Mouse (Mus musculus) cerebellum, adult 18-20 months (tissue): Measurements from ENCODE around the gene Adat3.
"Not testable (repeated sequence)": the region's sequence is repeated elsewhere in the genome, so short reads cannot be mapped to it uniquely, and the experiment has no call there.

Source experiments
- DNase-seq, 2 experiments: peaks; one replicate each; pipeline ENCODE4 v3.0.0; 2021

Adat3 gene

GRCm38 (mm10) chr10:80578911-80579310 lies 23.8 kb upstream of the Adat3 start:
- DNase-seq, result peak; percentile 70 to 74

DNA sequence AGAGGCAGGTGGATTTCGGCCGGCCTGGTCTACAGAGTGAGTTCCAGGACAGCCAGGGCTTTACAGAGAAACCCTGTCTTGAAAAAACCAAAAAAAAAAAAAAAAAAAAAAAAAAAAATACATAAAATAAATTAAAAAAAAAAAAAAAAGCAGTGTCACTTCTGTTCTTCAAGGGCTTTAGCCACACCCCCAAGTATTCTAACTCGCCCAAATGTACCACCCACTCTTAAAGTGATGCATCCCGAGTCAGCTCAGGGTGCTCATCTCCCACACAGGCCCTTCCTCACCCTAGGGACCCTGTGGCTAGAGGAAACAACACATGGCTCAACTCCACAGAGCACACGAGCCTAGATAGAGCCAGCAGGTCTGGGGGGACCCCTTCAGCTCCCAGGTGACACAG lies 19.6 kb upstream of the Adat3 start:
- no peak for DNase-seq

DNA sequence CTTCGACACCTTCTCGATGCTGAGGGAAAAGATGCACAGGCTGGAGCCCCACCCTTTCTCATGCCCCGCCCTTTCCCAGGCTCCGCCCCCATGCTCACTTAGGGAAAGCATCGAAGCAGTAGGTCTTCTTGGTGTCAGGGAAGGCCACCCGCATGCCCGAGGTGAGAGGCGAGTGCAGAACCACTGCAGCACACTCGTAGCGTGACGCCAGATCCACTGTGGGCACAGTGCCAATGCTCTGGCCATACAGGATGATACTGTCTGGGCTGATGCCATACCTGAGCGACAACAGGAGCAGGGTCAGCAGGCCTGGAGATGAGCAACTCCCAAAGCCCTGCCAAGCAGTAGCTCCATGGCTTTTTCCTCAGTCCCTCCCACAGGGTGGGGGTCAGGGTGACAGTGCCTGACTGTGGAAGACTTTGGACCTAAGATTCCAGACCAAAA lies 18.6 kb upstream of the Adat3 start:
- peak; percentile 58 to 63 for DNase-seq

DNA sequence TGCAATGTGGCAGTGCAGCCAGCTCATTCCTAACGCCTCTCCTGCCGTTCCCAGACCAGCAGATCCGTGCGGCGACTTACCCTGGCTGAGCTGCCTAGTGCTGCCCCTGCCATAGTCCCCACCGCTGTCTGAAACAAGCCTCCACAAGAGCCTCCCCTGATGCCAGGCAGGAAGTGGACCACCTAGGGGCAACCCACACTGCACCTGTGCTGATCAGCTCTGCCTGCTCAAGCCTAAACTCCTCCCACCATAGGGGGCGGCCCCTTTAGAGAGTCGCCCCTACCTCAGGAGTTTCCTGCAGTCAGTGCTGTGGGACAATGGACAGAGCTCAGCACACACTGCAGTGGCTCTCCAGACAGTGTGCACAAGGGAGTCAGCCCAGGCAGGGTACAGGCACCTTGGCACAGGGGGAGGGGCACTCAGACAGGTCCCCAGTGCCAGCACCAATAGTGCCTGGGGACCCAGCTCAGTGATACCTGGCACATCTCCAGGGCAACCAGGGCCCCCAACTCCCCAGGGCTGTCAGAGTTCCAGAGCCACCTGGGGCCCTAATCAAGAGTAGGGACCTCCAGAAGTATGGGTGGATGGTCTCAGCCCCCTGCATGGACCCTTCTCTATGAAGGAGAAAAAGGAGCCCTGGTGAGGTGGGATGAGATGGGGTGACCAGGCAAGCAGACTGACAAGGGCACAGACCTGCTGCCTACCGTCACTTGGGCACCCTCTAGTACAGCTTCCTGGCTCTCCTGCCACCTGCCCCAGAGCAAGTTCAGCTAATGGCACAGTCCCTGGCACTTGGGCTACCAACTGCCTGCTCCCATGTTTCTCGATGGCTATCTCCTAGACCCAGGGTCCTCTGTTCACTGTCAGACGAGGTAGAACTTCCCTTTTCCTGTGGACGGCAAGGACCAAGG lies 17.8 kb upstream of the Adat3 start:
- DNase-seq, result peak in 1 of 2 experiments; percentile 21

DNA sequence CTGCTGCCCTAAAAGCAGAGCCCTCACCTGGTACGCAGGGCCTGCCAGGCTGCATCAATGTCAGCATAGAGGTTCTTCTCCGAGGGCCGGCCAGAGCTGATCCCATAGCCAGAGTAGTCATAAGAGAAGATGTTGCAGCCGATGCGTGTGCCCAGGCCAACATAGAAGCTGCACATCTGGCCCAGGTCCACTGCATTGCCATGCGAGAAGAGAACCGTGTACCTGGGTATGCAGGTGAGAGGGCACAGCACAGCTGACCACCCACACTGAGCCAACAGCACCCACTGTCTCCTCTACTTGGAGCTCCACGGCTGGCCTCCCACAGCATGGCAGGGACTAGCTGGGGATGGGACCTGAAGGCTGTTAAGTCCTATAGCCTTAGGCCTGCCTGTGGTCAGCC lies 17.1 kb upstream of the Adat3 start:
- no peak for DNase-seq

DNA sequence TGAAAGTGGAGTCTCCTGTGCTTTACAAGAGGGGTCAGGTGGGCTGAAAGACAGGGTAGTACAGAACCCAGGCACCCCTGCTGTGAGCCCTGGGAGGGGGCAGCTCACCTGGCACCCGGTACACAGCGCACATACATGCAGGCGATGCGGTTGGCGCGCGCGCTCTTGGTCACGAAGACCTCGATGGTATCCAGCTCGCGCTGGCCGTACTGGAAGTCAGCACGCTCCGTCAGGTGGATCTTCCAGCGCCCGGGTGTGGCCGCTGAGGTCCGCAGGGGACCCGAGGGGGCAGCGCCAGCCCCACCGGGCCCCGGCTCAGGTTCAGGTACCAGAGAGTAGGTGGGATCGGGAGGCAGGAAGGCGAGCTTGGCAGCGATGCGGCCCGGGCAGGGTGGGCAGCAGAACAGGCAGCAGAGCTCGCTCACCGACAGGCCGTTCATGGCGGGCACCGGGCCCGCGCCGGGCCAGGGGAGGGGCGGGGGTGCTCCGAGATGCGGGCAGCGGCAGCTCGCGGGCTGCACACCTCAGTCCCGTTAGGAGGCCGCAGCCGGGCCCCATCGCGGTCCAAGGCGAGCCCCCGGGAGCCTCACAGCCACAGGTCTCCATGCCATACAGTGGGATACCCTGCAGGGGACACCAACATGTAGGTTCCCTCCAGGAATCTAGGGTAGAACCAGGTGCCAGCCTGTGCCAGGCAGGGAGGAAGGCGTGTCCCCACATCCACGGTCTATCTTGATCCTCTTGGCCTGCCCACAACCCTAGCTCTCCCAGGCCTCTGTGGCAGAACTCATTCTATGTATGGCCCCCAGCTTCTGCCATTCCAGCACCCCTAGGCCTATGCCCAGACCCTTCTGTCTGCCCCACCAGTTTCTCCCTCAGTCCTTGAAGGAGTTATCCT lies 16.0 kb upstream of the Adat3 start:
- peak in 1 of 2 experiments; percentile 38 for DNase-seq

GRCm38 (mm10) chr10:80587305-80587657 lies 15.4 kb upstream of the Adat3 start:
- DNase-seq, result no peak

GRCm38 (mm10) chr10:80589127-80589878 lies 13.4 kb upstream of the Adat3 start:
- DNase-seq, result no peak

DNA sequence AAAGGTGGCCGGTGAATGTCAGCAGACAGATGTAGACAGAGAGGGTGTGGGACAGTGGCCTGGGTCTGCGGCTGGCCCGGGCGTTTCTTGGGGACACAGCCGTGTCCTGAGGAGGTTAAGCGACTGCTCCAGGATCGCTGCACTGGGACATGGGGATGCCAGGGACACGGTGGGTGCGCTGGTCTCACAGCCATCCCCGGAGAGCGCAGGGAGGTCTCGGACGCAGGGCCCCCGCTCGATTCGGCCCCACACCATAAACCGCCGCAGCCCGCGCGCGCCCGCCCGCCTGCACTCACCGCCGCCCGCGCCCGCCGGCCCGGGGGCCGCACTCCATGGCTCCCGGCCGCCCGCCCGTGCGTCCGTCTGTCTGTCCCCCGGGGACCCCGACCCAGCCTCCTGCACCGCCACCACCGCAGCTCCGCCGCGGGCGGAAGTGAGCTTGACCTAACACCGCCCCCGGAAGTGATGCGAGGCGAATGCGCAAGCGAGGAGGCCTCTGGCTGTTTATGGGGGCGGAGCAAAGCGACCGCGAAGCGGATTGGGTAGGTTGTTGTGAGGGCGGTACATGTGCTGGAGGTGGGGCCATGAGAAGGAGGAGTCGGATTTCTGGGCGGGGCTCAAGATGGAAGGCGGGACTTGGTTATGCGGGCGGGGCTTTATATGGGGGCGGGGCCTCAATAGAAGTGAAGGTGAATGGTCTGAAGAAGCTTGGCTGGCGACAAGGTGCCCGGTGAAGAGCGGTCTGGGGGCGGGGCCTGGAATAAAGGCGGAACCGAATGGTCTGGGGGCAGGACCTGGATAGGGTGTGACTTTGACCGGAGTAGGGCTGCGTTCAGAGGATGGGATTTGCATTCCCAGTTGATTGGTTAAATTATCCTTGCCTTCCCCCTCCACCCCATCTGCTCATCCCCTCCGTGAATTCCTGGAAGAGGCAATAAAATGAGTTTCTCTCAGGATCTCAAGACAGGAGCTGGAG lies 12.5 kb upstream of the Adat3 start, which contains the start of gene Abhd17a:
Gene Abhd17a, minus strand, starts transcription at position 463 of the 976 bp plus-strand sequence.
- DNase-seq, result peak; percentile 90 to 97

DNA sequence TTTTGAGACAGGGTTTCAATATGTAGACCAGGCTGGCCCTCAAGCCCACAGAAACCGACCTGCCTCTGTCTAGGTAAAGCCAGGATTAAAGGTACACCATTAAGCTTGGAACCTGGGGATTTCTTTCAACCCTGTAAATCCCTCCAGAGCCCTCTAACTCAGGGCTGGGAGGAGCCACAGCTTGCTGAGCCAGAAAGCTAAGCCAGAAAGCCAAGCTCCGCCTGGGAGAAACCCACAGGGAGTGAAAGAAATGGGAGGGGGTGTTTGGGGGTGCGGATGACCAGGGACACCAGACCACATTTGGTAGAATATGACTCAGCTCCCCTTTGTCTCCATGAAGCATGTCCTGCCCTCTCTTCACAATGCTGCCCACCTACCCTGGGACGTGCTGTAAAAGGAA lies 6.4 kb upstream of the Adat3 start:
- no peak for DNase-seq

GRCm38 (mm10) chr10:80603364-80603763 lies 684 bp downstream of the Adat3 start:
- no peak for DNase-seq

- no peak for DNase-seq
Observed at GRCm38 (mm10) chr10:80604001-80604509, 1.4 kb downstream of the Adat3 start.

GRCm38 (mm10) chr10:80604988-80605387 lies 2.3 kb downstream of the Adat3 start:
- DNase-seq, result no peak

DNA sequence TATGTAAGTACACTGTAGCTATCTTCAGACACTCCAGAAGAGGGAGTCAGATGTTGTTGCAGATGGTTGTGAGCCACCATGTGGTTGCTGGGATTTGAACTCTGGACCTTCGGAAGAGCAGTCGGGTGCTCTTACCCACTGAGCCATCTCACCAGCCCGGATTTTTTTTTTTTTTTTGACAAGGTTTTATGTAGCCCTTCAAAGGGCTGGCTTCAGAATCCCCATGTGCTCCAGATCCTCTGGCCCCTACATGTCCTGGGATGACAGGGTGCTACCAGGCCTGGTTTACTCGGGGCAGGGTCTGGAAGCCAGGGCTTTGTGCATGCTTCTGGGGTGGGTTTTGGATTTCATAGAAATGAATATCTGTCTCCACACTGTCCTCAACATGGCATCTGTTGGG lies 3.0 kb downstream of the Adat3 start, which contains the start of gene Gm49322:
Gene Gm49322, plus strand, starts transcription at position 301 of the 400 bp plus-strand sequence.
- not testable (repeated sequence) for DNase-seq

- no peak for DNase-seq
Observed at GRCm38 (mm10) chr10:80606306-80606705, 3.6 kb downstream of the Adat3 start.

- no peak for DNase-seq
Observed at GRCm38 (mm10) chr10:80606737-80607350, 4.2 kb downstream of the Adat3 start.

- no peak for DNase-seq
Observed at GRCm38 (mm10) chr10:80608435-80608834, 5.8 kb downstream of the Adat3 start.

GRCm38 (mm10) chr10:80609269-80609924 lies 6.7 kb downstream of the Adat3 start:
- DNase-seq, result no peak

- DNase-seq, result peak; percentile 90
Observed at GRCm38 (mm10) chr10:80610116-80610785, 7.6 kb downstream of the Adat3 start.
